Comparison of ENCODE assay signal across 33 mouse cellular contexts in genomic region chr19:12719189-12719588, GRCm38 (mm10). TPM values are rescaled to one million over a fixed set of nuclear protein-coding genes. Genes with fewer than 3 reads are reported as not detected.
DNase-seq lines count a peak whose midpoint lies in the region; ATAC-seq and TF ChIP-seq lines count a peak whose summit lies in the region.
"Had no signal": no experiment of that assay in that cellular context is flagged by ENCODE, and none has a peak within 500 bp of the region (broad histone marks: within the 10 kb centered on the region; RNA-seq: fewer than 3 reads in every experiment).

No protein-coding gene starts in this region.

- no peaks in the 10 kb centered on the region for H3K27me3 ChIP-seq in kidney, adult 2 months (replicated peaks; ENCODE audit: control insufficient read depth, insufficient read depth, low read length)
- no peaks in the 10 kb centered on the region for H3K27me3 ChIP-seq in kidney, embryonic 16.5 days (ENCODE audit: insufficient read depth, low read length)
- no peaks in the 10 kb centered on the region for H3K27me3 ChIP-seq in liver, adult 2 months (ENCODE audit: control insufficient read depth, insufficient read depth, low read length)
- H3K27me3 ChIP-seq in liver, postnatal 0 days (ENCODE audit: insufficient read depth, low read length), result no peaks in the 10 kb centered on the region
- H3K27me3 ChIP-seq: CH12.LX; embryonic facial prominence, embryonic 13.5 days; embryonic facial prominence, embryonic 15.5 days; forebrain, embryonic 12.5 days had no signal

- 47% methylated on average over 6 of the region's 6 CpGs for WGBS in kidney, adult 2 months
- 58% methylated on average over 6 of the region's 6 CpGs for WGBS in kidney, embryonic 16.5 days
- 71% methylated on average over 6 of the region's 6 CpGs for WGBS in liver, adult 2 months
- 70% methylated on average over 6 of the region's 6 CpGs for WGBS in liver, postnatal 0 days (ENCODE audit: insufficient replicate concordance)

- ATAC-seq in kidney, embryonic 16.5 days (ENCODE audit: low FRiP score, low TSS enrichment), result peak; percentile 74; the same call in 1 of the 2 replicates
- ATAC-seq in liver, postnatal 0 days, result no peak
- ATAC-seq: CD4-positive, CD25-positive, alpha-beta regulatory T cell, adult 4 months; forebrain, embryonic 14.5 days; forebrain, embryonic 16.5 days had no signal

- no peak for DNase-seq in kidney, adult 2 months
- DNase-seq in kidney, adult 11 months, result no peak
- no peak for DNase-seq in kidney, adult 9 months
- peak; percentile 54 for DNase-seq in liver, adult 2 months (ENCODE audit: extremely low read depth, low read depth, low spot score)
- DNase-seq in liver, postnatal 0 days, result no peak
- peak; percentile 17 for DNase-seq in ZHBTc4 (ENCODE audit: low read depth, low spot score)
- DNase-seq in spleen, adult 12 weeks (ENCODE audit: low spot score), result no peak
- DNase-seq: adrenal gland, adult 2 months; adrenal gland, postnatal 10 days; adrenal gland, postnatal 25 days; B cell, adult 2 months; cerebellum, adult 11 months; cerebellum, adult 18-20 months; cerebellum, adult 8-10 months; cerebellum, adult 9-11 months; cerebellum, postnatal 14 days; cerebellum, postnatal 36 days; embryo, embryonic 11 days had no signal

- H3K9me3 ChIP-seq in kidney, embryonic 16.5 days (ENCODE audit: low read length), result no peaks in the 10 kb centered on the region
- H3K9me3 ChIP-seq in liver, postnatal 0 days (ENCODE audit: low read length), result no peaks in the 10 kb centered on the region
- H3K9me3 ChIP-seq: embryonic facial prominence, embryonic 13.5 days; embryonic facial prominence, embryonic 15.5 days; forebrain, embryonic 10.5 days; forebrain, embryonic 12.5 days; G1E had no signal

- no peak for TF ChIP-seq CTCF in kidney, adult 2 months (conservative IDR thresholded peaks at IDR 0.05; ENCODE audit: insufficient read depth, insufficient read length, low read depth, low read length)
- TF ChIP-seq CTCF in liver, adult 2 months (IDR thresholded peaks at IDR 0.05; ENCODE audit: low read depth, low read length), result no peak
- no peak for TF ChIP-seq CTCF in liver, postnatal 0 days (IDR thresholded peaks at IDR 0.05; ENCODE audit: low read depth)

- peak overlapping the region; percentile 16; the same call in 1 of the 2 replicates for H3K27ac ChIP-seq in kidney, adult 2 months (ENCODE audit: insufficient read depth, low read depth, low read length)
- no peak overlapping the region for H3K27ac ChIP-seq in kidney, embryonic 16.5 days (ENCODE audit: low read length)
- H3K27ac ChIP-seq in liver, adult 2 months (replicated peaks; ENCODE audit: insufficient read depth, low read depth, low read length), result peak overlapping the region; percentile 7
- H3K27ac ChIP-seq in liver, postnatal 0 days (ENCODE audit: low read depth), result no peak overlapping the region
- H3K27ac ChIP-seq: embryonic facial prominence, embryonic 13.5 days; embryonic facial prominence, embryonic 15.5 days; forebrain, embryonic 10.5 days; forebrain, embryonic 12.5 days had no signal

- no peak overlapping the region for H3K9ac ChIP-seq in kidney, embryonic 16.5 days (replicated peaks; ENCODE audit: low read length)
- no peak overlapping the region for H3K9ac ChIP-seq in liver, adult 2 months (ENCODE audit: low read depth, low read length)
- no peak overlapping the region for H3K9ac ChIP-seq in liver, postnatal 0 days (replicated peaks)
- H3K9ac ChIP-seq: embryonic facial prominence, embryonic 13.5 days; embryonic facial prominence, embryonic 15.5 days; forebrain, embryonic 12.5 days had no signal

- H3K36me3 ChIP-seq in kidney, adult 2 months (ENCODE audit: control insufficient read depth, insufficient read depth, low read length), result peaks cover 10% of the 10 kb centered on the region
- no peaks in the 10 kb centered on the region for H3K36me3 ChIP-seq in kidney, embryonic 16.5 days (ENCODE audit: insufficient read depth, low read length)
- peaks cover 41% of the 10 kb centered on the region for H3K36me3 ChIP-seq in liver, adult 2 months (ENCODE audit: control insufficient read depth, insufficient read depth, low read length)
- no peaks in the 10 kb centered on the region for H3K36me3 ChIP-seq in liver, postnatal 0 days (replicated peaks; ENCODE audit: insufficient read depth, low read length)
- H3K36me3 ChIP-seq: embryonic facial prominence, embryonic 13.5 days; embryonic facial prominence, embryonic 15.5 days; forebrain, embryonic 10.5 days; forebrain, embryonic 12.5 days; G1E had no signal

- TF ChIP-seq EP300 in liver, postnatal 0 days (IDR thresholded peaks at IDR 0.05; ENCODE audit: low read depth), result no peak

- no peak overlapping the region for H3K4me3 ChIP-seq in kidney, adult 2 months (ENCODE audit: insufficient read depth, low read depth, low read length)
- no peak overlapping the region for H3K4me3 ChIP-seq in kidney, embryonic 16.5 days (ENCODE audit: low read length)
- H3K4me3 ChIP-seq in liver, adult 2 months (ENCODE audit: insufficient read depth, low read depth, low read length), result no peak overlapping the region
- H3K4me3 ChIP-seq in liver, postnatal 0 days (ENCODE audit: low read depth, low read length), result no peak overlapping the region
- H3K4me3 ChIP-seq: embryonic facial prominence, embryonic 13.5 days; embryonic facial prominence, embryonic 15.5 days; erythroblast, embryonic 14.5 days; forebrain, embryonic 10.5 days; forebrain, embryonic 12.5 days had no signal

- no peak overlapping the region for H3K4me2 ChIP-seq in kidney, embryonic 16.5 days (replicated peaks; ENCODE audit: low read depth, low read length)
- no peak overlapping the region for H3K4me2 ChIP-seq in liver, postnatal 0 days (ENCODE audit: low read depth, low read length)
- H3K4me2 ChIP-seq: embryonic facial prominence, embryonic 13.5 days; embryonic facial prominence, embryonic 15.5 days; forebrain, embryonic 12.5 days had no signal

- no peaks in the 10 kb centered on the region for H3K4me1 ChIP-seq in kidney, adult 2 months (ENCODE audit: control insufficient read depth, insufficient read depth, low read length)
- H3K4me1 ChIP-seq in kidney, embryonic 16.5 days (ENCODE audit: insufficient read depth, low read length), result no peaks in the 10 kb centered on the region
- peaks cover 6% of the 10 kb centered on the region for H3K4me1 ChIP-seq in liver, adult 2 months (ENCODE audit: control insufficient read depth, insufficient read depth, low read length)
- no peaks in the 10 kb centered on the region for H3K4me1 ChIP-seq in liver, postnatal 0 days (ENCODE audit: insufficient read depth)
- H3K4me1 ChIP-seq: embryonic facial prominence, embryonic 13.5 days; embryonic facial prominence, embryonic 15.5 days; forebrain, embryonic 10.5 days; forebrain, embryonic 12.5 days had no signal

- no peaks in the 10 kb centered on the region for H3K79me2 ChIP-seq in liver, adult 2 months (ENCODE audit: control insufficient read depth, insufficient read depth, low read length)

- peak; percentile 35 for TF ChIP-seq POLR2A in kidney, adult 2 months (IDR thresholded peaks at IDR 0.05; ENCODE audit: low read depth, low read length)
- TF ChIP-seq POLR2A in liver, adult 2 months (IDR thresholded peaks at IDR 0.05; ENCODE audit: extremely low read depth, insufficient read depth, low read length), result no peak

RNA-seq across cellular contexts. Expression of gene Keg1, which starts 23.6 kb away (rescaled TPM):
- 1,454 and 1,674 TPM in 2 replicates for polyA plus RNA-seq in kidney, adult 2 months (2012; rRNA removed)
- polyA plus RNA-seq in kidney, embryonic 16.5 days (2015; fragmentation: Nextera tagmentation; extraction: Ambion mirVana), result 87.0 and 88.0 TPM in 2 replicates
- total RNA-seq in liver, adult 2 months (2014; rRNA removed), result 146 and 154 TPM in 2 replicates
- 67.6 and 93.4 TPM in 2 replicates for polyA plus RNA-seq in liver, adult 2 months (2012; rRNA removed)
- 16.3 and 20.3 TPM in 2 replicates for polyA plus RNA-seq in liver, postnatal 0 days (2015; fragmentation: Nextera tagmentation; extraction: Ambion mirVana)
- total RNA-seq: adrenal gland, postnatal 25 days; CH12.LX; common myeloid progenitor, adult 5-6 weeks had no signal
- polyA plus RNA-seq: adrenal gland, adult 2 months; brain, embryonic 14.5 days; CD4-positive, CD25-positive, alpha-beta regulatory T cell, adult 4 months; embryonic facial prominence, embryonic 11.5 days; embryonic facial prominence, embryonic 13.5 days; embryonic facial prominence, embryonic 15.5 days; erythroblast, embryonic 14.5 days; forebrain, embryonic 10.5 days; forebrain, embryonic 12.5 days; forebrain, embryonic 14.5 days; forebrain, embryonic 16.5 days; G1E had no signal

RNA-seq across cellular contexts. Expression of gene Olfr1443, which starts 41.3 kb away (rescaled TPM):
- not detected in 2 replicates for polyA plus RNA-seq in kidney, adult 2 months (2012; rRNA removed)
- not detected in 2 replicates for polyA plus RNA-seq in kidney, embryonic 16.5 days (2015; fragmentation: Nextera tagmentation; extraction: Ambion mirVana)
- total RNA-seq in liver, adult 2 months (2014; rRNA removed), result 0.09 TPM in 1 of 2 replicates, not detected in the other
- 0.05 TPM in 1 of 2 replicates, not detected in the other for polyA plus RNA-seq in liver, adult 2 months (2012; rRNA removed)
- polyA plus RNA-seq in liver, postnatal 0 days (2015; fragmentation: Nextera tagmentation; extraction: Ambion mirVana), result not detected in 2 replicates
- total RNA-seq: adrenal gland, adult 2 months; adrenal gland, postnatal 10 days; adrenal gland, postnatal 25 days; adrenal gland, postnatal 4 days; CH12.LX; common myeloid progenitor, adult 5-6 weeks had no signal
- polyA plus RNA-seq: adrenal gland, adult 2 months; brain, embryonic 14.5 days; CD4-positive, CD25-positive, alpha-beta regulatory T cell, adult 4 months; embryonic facial prominence, embryonic 11.5 days; embryonic facial prominence, embryonic 13.5 days; embryonic facial prominence, embryonic 15.5 days; erythroblast, embryonic 14.5 days; forebrain, embryonic 10.5 days; forebrain, embryonic 12.5 days; forebrain, embryonic 14.5 days; forebrain, embryonic 16.5 days; G1E had no signal

RNA-seq across cellular contexts. Expression of gene Cntf, which starts 46.2 kb away (rescaled TPM):
- polyA plus RNA-seq in kidney, adult 2 months (2012; rRNA removed), result 2.9 and 3.6 TPM in 2 replicates
- polyA plus RNA-seq in kidney, embryonic 16.5 days (2015; fragmentation: Nextera tagmentation; extraction: Ambion mirVana), result 2.6 TPM in 2 replicates
- total RNA-seq in liver, adult 2 months (2014; rRNA removed), result 1.4 and 3.0 TPM in 2 replicates
- polyA plus RNA-seq in liver, adult 2 months (2012; rRNA removed), result 0.66 TPM in 2 replicates
- 0.23 and 0.52 TPM in 2 replicates for polyA plus RNA-seq in liver, postnatal 0 days (2015; fragmentation: Nextera tagmentation; extraction: Ambion mirVana)
- polyA plus RNA-seq: adrenal gland, adult 2 months had no signal

RNA-seq across cellular contexts. Expression of gene Olfr1442, which starts 49.0 kb away (rescaled TPM):
- polyA plus RNA-seq in kidney, adult 2 months (2012; rRNA removed), result 0.11 and 0.16 TPM in 2 replicates
- 0.10 and 0.20 TPM in 2 replicates for polyA plus RNA-seq in kidney, embryonic 16.5 days (2015; fragmentation: Nextera tagmentation; extraction: Ambion mirVana)
- total RNA-seq in liver, adult 2 months (2014; rRNA removed), result 0.28 and 0.40 TPM in 2 replicates
- 0.14 TPM in 1 of 2 replicates, not detected in the other for polyA plus RNA-seq in liver, adult 2 months (2012; rRNA removed)
- polyA plus RNA-seq in liver, postnatal 0 days (2015; fragmentation: Nextera tagmentation; extraction: Ambion mirVana), result not detected in 2 replicates
- total RNA-seq: adrenal gland, adult 2 months; adrenal gland, postnatal 10 days; adrenal gland, postnatal 25 days; adrenal gland, postnatal 4 days; CH12.LX; common myeloid progenitor, adult 5-6 weeks had no signal
- polyA plus RNA-seq: adrenal gland, adult 2 months; brain, embryonic 14.5 days; CD4-positive, CD25-positive, alpha-beta regulatory T cell, adult 4 months; embryonic facial prominence, embryonic 11.5 days; embryonic facial prominence, embryonic 13.5 days; embryonic facial prominence, embryonic 15.5 days; erythroblast, embryonic 14.5 days; forebrain, embryonic 10.5 days; forebrain, embryonic 12.5 days; forebrain, embryonic 14.5 days; forebrain, embryonic 16.5 days; G1E had no signal

Comparison
In these comparisons a context has a peak if more than half of its experiments do, and no peak if none do; other contexts are left out.
1. DNase-seq: peak in liver, adult 2 months (single experiment) and ZHBTc4 (single experiment); none in kidney, adult 2 months (single experiment), kidney, adult 11 months (single experiment), kidney, adult 9 months (single experiment), liver, postnatal 0 days (single experiment) and spleen, adult 12 weeks (single experiment).
2. H3K27ac ChIP-seq: peak in kidney, adult 2 months (single experiment) and liver, adult 2 months (single experiment); none in kidney, embryonic 16.5 days (single experiment) and liver, postnatal 0 days (single experiment).
3. RNA of gene Keg1, which starts 23.6 kb away (polyA plus RNA-seq): 1,454 to 1,674 TPM in kidney, adult 2 months; 67.6 to 93.4 TPM in liver, adult 2 months, 87.0 to 88.0 TPM in kidney, embryonic 16.5 days and 16.3 to 20.3 TPM in liver, postnatal 0 days; every median in the first group is over 10 times any median in the second.